Mouse (Mus musculus) midbrain, postnatal 0 days (tissue): ENCODE data around the gene Trim7. TPM values are rescaled to one million over a fixed set of nuclear protein-coding genes. Genes with fewer than 3 reads are reported as not detected.

Experiments
- ATAC-seq: fragments of 200-750 bp; cut with Nextera tagmentation; 2 replicates; pipeline ENCODE4 v1.8.0; 2017; ENCODE audit warnings: moderate number of reproducible peaks, mild to moderate bottlenecking, moderate TSS enrichment, moderate library complexity; ENCODE audit not compliant: low FRiP score
- DNase-seq: peaks from one replicate; pipeline ENCODE4 v3.0.0-alpha.2; 2015; ENCODE audit warnings: low spot score
- H3K27ac ChIP-seq: fragments of 300-500 bp; sonication (generic); 2 replicates; pipeline ENCODE4 v1.5.1; 2014; ENCODE audit warnings: low read depth, mild to moderate bottlenecking, low read length, mixed read lengths
- H3K27me3 ChIP-seq: fragments of 300-500 bp; sonication (generic); 2 replicates; pipeline ENCODE4 v1.6.1; 2014; ENCODE audit warnings: low read length, control low read depth, mixed read lengths; ENCODE audit not compliant: insufficient read depth
- H3K36me3 ChIP-seq: fragments of 300-500 bp; sonication (generic); 2 replicates; pipeline ENCODE4 v1.6.1; 2014; ENCODE audit warnings: low read length, control low read depth, mixed read lengths; ENCODE audit not compliant: insufficient read depth
- H3K4me1 ChIP-seq: fragments of 300-500 bp; sonication (generic); 2 replicates; pipeline ENCODE4 v1.6.1; 2014; ENCODE audit warnings: mild to moderate bottlenecking, control low read depth, antibody characterized with exemption, low read length, mixed read lengths; ENCODE audit not compliant: insufficient read depth
- H3K4me2 ChIP-seq: fragments of 300-500 bp; sonication (generic); 2 replicates; pipeline ENCODE4 v1.6.1; 2014; ENCODE audit warnings: low read depth, mild to moderate bottlenecking, low read length, mixed read lengths; ENCODE audit not compliant: poor library complexity, severe bottlenecking
- H3K4me3 ChIP-seq: fragments of 300-500 bp; sonication (generic); 2 replicates; pipeline ENCODE4 v1.5.1; 2014; ENCODE audit warnings: low read depth, mild to moderate bottlenecking, low read length, moderate library complexity
- H3K9ac ChIP-seq: fragments of 300-500 bp; sonication (generic); replicated peaks from 2 replicates; pipeline ENCODE4 v1.6.1; 2014; ENCODE audit warnings: mild to moderate bottlenecking, low read length, moderate library complexity, mixed read lengths; ENCODE audit not compliant: poor library complexity, severe bottlenecking
- H3K9me3 ChIP-seq: fragments of 300-500 bp; sonication (generic); 2 replicates; pipeline ENCODE4 v1.6.1; 2016; ENCODE audit warnings: low read length, control low read depth
- CTCF ChIP-seq: IDR thresholded peaks from 2 replicates; pipeline ENCODE4 v1.5.1; 2016; ENCODE audit warnings: antibody characterized with exemption, mild to moderate bottlenecking
- WGBS: fragments of 180-500 bp; shearing (Covaris S2); extraction: QIAGEN DNeasy Blood & Tissue Kit; methylation state at CpG from one replicate; pipeline ENCODE4 v1.1.7; 2014; 5-methylcytosine and 5-hydroxymethylcytosine counted together
- polyA plus RNA-seq: library from polyadenylated mRNA; unstranded; fragments of >200 nt; fragmentation: Nextera tagmentation; extraction: Ambion mirVana; gene quantifications from 2 replicates; pipeline ENCODE4 v1.2.1, GENCODE M21; 2015
- total RNA-seq: library from RNA; depleted of rRNA; stranded (reverse); fragments of >200 nt; gene quantifications from 2 replicates; pipeline ENCODE4 v1.2.3, GENCODE M21; 2014

Gene Trim7
- total and polyA plus RNA-seq, 2 experiments from 2014 or later: 3.7 to 7.7 TPM

DNA sequence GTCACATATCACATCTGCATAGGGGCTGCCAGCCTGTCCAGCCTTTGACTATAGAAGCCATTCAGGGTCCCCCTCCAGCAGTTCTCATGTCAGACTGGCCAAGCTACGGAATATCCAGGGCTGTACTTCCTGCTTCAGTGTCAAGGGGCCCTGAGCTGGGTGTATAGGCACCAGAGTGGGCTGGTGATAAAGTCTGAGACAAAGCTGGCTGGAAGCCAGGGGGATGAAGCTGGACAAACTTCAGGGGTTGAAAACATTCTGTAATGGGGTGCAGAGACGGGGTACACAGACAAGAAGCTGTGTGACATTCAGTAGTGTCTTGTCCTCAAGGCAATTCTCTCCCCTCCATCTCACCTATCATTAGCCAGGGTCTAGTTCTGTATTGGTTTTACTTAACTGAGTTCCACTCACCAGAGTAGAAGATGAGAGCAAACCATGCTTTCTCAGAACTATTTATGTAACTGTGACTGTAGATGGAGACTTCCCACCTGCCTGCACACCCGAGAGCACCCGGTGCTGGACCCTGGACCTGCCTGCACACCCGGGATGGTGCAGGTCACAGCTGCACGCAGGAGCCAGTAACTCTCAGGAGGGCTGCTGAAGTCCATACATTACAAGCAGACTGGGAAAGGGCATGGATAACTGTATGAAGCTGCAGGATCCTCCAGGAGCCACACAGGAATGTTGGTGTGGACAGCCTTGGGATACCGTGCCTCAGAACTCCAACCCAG is 43.6 kb downstream of the Trim7 start:
- H3K9ac ChIP-seq: no peak overlapping the region
- peaks cover 6% of the 10 kb centered on the region; the same call in 1 of the 2 replicates for H3K27me3 ChIP-seq
- H3K27ac ChIP-seq: no peak overlapping the region
- H3K4me1 ChIP-seq: no peaks in the 10 kb centered on the region
- TF ChIP-seq CTCF: no peak
- H3K4me3 ChIP-seq: 0 out of 2 replicates have a peak overlapping the region, but pooled peaks have one; percentile 5
- H3K4me2 ChIP-seq: peak overlapping the region; percentile 71
- H3K36me3 ChIP-seq: no peaks in the 10 kb centered on the region
- DNase-seq (no peak), ATAC-seq (no peak)
- WGBS: 83% methylated on average over 7 of the region's 7 CpGs
- H3K9me3 ChIP-seq: no peaks in the 10 kb centered on the region

- WGBS: 35% methylated on average over 7 of the region's 7 CpGs
- no peak for TF ChIP-seq CTCF
- Histone ChIP-seq H3K9me3 (no peaks in the 10 kb centered on the region), H3K36me3 (no peaks in the 10 kb centered on the region), H3K4me1 (no peaks in the 10 kb centered on the region), H3K4me2 (peak overlapping the region; percentile 71), H3K27ac (no peak overlapping the region), H3K27me3 (peaks cover 6% of the 10 kb centered on the region; the same call in 1 of the 2 replicates), H3K4me3 (peak overlapping the region; percentile 42), H3K9ac (peak overlapping the region; percentile 39)
- ATAC-seq (no peak), DNase-seq (no peak)
These were observed 44.8 kb downstream of the Trim7 start for GRCm38 (mm10) chr11:48870781-48871180.

GRCm38 (mm10) chr11:48871201-48871772 is 45.3 kb downstream of the Trim7 start, which contains the start of gene Irgm1:
Gene Irgm1 (minus strand): TSS chr11:48871683.
- peaks cover 6% of the 10 kb centered on the region; the same call in 1 of the 2 replicates for H3K27me3 ChIP-seq
- TF ChIP-seq CTCF: peak; percentile 35
- H3K4me1 ChIP-seq: no peaks in the 10 kb centered on the region
- ATAC-seq (peak; percentile 54), DNase-seq (peak; percentile 51)
- 2% methylated on average over 19 of the region's 19 CpGs for WGBS
- peak within 1 kb of the TSS; percentile 42 for H3K4me3 ChIP-seq
- no peak within 1 kb of the TSS; the same call in 1 of the 2 replicates for H3K27ac ChIP-seq
- H3K9me3 ChIP-seq: no peaks in the 10 kb centered on the region
- peak within 1 kb of the TSS; percentile 71 for H3K4me2 ChIP-seq
- no peaks in the 10 kb centered on the region for H3K36me3 ChIP-seq
- peak within 1 kb of the TSS; percentile 39 for H3K9ac ChIP-seq

DNA sequence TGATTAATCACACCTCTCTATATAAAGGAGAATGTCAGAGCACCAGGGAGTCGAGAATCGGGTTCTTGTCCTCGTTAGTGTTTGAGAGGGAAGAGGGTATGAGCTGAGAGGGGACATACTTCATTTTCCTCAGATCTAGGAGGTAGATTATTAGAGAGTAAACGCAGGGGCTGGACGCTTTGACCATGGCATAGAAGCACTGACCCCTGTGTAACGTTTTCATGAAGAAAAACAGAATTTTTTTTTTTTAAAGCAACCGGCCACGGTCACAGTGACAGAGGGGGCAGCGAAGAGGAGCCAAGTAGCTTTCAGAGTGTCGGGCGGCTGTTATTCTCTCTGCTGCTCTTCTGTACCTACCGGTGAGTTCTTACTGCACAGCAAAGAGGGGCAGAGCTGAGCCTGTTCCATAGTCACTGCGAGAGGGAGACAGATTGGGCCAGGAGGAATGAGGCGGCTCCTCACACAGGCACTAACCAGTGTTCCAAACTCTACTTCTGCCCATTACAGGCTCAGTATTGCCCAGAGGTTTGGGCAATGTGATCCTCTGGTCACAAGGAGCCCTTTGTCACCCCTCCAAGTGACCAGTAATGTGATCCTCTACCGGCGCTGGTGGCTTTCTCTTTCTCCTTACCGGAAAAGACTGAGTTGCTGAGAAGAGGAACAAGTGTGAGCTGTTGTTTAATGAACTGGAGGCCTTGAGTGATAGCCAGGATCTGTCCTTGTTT is 46.0 kb downstream of the Trim7 start:
- H3K4me3 ChIP-seq: peak overlapping the region; percentile 42
- H3K27ac ChIP-seq: no peak overlapping the region; the same call in 1 of the 2 replicates
- H3K27me3 ChIP-seq: peaks cover 6% of the 10 kb centered on the region; the same call in 1 of the 2 replicates
- peak; percentile 49; the same call in 1 of the 2 replicates for ATAC-seq
- WGBS: 12% methylated on average over 17 of the region's 17 CpGs
- H3K9me3 ChIP-seq: no peaks in the 10 kb centered on the region
- H3K4me1 ChIP-seq: no peaks in the 10 kb centered on the region
- peak overlapping the region; percentile 71 for H3K4me2 ChIP-seq
- peak; percentile 37 for DNase-seq
- TF ChIP-seq CTCF: no peak; the same call in 1 of the 2 replicates
- H3K36me3 ChIP-seq: no peaks in the 10 kb centered on the region
- H3K9ac ChIP-seq: peak overlapping the region; percentile 39; the same call in 1 of the 2 replicates

GRCm38 (mm10) chr11:48872695-48873300 is 46.9 kb downstream of the Trim7 start:
- Histone ChIP-seq H3K4me3 (no peak overlapping the region), H3K9me3 (no peaks in the 10 kb centered on the region), H3K9ac (no peak overlapping the region), H3K4me1 (no peaks in the 10 kb centered on the region), H3K27me3 (peaks cover 6% of the 10 kb centered on the region; the same call in 1 of the 2 replicates), H3K27ac (no peak overlapping the region), H3K36me3 (no peaks in the 10 kb centered on the region), H3K4me2 (no peak overlapping the region)
- ATAC-seq (no peak), DNase-seq (no peak)
- WGBS: 88% methylated on average over 7 of the region's 7 CpGs
- TF ChIP-seq CTCF: no peak
